Mouse (Mus musculus) lung, postnatal 0 days (tissue): ENCODE results near the gene Arpp21.

ENCODE experiments used
- CTCF ChIP-seq: IDR thresholded peaks from 2 replicates; pipeline ENCODE4 v1.5.1; 2016; ENCODE audit warnings: antibody characterized with exemption, mild to moderate bottlenecking
- EP300 ChIP-seq: IDR thresholded peaks from 2 replicates; pipeline ENCODE4 v1.6.1; 2016; ENCODE audit warnings: antibody characterized with exemption, mild to moderate bottlenecking, control low read depth

GRCm38 (mm10) chr9:112180006-112180405 is 55.7 kb downstream of the Arpp21 start:
- TF ChIP-seq EP300 (no peak), CTCF (no peak)
